Mouse (Mus musculus) hindlimb bud, embryonic 11.5 days (tissue): ENCODE measurements around the gene Zfp467.

Source experiments
- DNase-seq: peaks from one replicate; pipeline ENCODE4 v3.0.0-alpha.2; 2012; ENCODE audit warnings: low read depth, low spot score; ENCODE audit errors: extremely low spot score

The Zfp467 gene

DNA sequence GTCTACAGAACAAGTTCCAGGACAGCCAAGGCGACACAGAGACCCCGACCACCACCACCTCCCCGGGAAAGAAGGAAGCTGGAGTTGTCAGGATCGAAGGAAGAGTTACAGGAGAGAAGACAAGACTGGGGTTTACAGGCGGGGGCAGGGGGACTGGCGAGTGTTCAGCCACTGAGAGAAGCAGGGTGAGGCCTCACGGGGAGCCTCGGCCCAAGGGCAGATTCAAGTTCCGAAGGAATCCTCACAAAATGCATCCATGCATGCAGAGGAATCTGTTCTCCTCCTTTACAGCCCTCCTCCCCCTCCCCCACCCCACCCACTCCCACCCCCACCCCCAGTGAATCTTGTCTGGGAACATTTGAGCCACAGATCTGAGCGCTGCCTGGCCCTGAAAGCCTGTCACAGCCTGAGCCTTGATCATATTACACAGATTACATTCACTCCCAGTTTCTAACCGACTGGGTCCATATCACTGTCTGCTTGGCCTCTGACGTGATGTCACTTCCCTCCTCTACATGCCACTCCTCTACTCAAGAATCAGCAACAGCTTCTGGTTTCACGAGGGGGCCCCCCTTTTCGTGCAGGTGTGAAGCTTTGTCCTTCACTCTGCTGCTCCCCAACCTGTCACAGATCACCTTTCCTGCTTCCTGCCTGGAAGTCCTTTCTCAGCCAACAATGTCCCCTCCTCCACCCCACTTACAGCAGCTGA lies 5.2 kb downstream of the Zfp467 start:
- DNase-seq: no peak

DNA sequence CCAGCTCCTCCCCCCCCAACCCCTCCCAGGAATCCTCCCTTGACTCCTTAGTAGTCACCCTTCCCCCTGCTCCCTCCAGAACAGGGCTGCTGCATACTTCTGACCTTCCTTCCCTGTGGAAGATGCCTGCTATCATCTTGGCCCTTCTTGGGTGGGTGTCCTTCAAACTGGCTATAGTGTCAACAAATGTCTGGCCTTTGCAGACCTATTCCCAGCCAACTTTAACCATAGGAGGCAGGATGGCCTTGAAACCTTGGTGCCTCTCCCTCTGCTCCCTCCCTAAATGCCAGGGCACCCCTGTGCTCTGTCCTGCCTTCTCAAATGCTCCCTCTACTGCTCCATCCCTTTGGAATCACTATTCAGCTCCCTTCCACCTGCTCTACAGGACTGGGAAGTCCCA lies 6.0 kb downstream of the Zfp467 start:
- no peak for DNase-seq

DNA sequence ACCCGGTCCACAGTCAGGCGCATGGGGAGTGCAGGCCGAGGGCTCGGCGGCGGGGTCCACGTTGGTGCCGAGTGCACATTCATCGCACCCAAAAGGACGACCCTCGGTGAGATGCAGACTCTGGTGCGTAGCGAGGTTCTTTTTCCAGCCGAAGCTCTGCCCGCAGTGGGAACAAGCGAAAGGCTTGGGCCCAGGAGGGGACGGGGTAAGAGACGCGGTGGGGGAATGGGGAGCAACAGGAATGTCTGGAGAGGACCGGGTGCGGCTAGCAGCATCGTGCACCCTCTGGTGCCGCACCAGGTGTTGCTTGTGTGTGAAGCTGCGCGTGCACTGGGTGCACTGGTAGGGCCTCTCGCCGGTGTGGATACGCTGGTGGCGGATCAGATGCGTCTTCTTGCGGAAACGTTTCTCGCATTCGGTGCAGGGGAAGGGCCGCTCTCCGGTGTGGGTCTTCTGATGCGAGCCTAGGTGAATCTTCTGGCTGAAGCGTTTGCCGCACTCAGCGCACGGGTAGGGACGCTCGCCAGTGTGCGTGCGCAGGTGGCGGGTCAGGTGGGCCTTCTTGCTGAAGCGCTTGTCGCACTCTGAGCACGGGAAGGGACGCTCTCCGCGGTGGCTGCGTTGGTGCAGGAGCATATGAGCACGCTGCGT lies 7.0 kb downstream of the Zfp467 start:
- DNase-seq: no peak

DNA sequence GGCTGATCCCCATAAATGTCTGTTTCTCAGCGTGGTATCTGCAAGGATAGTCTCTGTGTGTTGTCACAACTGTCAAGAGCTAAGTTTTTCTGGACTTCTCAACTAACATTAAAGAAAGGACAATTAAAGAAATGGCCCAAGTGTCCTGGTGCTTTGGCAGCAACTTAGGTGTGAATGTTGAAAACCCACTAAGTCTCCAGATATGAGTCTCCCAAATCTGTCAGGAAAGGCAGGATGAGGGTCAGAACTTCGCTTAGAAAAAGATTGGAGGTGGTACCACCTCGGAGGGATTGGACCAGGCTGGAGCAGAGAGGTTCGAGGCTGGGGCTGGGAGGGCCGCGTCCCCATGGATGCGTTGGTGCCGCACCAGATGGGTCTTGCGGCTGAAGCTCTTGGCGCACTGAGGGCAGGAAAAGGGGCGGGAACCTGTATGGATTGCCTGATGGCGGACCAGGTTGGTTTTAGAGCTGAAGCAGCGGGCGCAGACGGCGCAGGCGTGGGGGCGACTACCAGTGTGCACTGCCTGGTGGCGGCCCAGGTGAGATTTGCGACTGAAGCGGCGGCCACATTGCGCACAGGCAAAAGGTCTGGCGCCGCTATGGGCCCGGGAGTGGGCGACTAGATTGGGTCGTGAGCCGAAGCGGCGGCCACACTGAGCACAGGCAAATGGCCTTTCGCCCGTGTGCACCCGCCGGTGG lies 7.8 kb downstream of the Zfp467 start:
- no peak for DNase-seq

DNA sequence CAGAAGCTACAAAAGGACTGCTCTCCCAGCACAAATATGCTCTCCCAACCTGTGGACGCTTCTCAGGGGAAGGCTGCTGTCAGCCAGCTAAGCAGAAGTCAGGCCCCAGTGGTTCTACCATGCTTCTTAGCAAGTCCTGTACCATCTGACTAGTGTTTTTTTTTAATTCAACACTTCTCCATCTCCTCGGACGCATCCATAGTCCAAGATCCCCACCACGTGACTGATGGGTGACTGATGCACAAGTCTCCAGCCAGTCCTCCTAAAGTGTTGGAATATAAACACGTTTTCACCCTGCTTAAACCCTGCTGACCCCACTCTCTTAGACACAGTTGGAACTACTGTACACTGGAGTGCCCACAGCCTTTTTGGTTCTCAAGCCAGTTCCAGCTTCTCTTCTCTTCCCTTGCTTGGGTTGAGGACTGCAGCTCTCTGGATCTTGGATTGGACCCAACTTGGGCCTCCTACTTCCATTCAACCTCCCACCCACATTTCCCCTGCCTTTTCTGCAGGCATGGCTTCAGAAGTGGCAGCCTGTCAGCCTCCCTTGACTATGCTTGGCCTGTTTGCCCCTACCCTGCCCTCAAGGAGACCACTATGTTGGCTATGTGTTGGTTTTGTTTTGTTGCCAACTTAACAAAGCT lies 9.8 kb downstream of the Zfp467 start:
- DNase-seq: no peak

DNA sequence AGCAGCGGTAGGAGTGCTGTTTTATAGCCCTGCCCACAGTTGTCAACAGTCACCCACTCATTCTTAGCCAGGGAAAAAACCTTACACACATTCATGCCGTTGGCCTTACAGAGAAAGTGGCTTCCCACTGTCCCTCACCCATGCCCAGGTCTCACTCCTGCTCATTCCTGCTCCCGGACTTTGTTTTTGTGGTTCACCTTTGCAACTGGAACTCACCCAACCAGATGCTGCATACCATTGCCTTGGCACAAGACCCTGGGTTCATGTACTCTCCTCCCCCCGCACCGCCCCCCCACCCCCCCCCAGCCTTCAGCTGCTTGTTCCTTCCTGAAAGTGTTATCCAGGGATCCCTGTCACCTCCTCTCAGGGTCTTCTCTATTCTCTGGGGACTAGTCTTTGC lies 10.5 kb downstream of the Zfp467 start:
- DNase-seq: no peak

DNA sequence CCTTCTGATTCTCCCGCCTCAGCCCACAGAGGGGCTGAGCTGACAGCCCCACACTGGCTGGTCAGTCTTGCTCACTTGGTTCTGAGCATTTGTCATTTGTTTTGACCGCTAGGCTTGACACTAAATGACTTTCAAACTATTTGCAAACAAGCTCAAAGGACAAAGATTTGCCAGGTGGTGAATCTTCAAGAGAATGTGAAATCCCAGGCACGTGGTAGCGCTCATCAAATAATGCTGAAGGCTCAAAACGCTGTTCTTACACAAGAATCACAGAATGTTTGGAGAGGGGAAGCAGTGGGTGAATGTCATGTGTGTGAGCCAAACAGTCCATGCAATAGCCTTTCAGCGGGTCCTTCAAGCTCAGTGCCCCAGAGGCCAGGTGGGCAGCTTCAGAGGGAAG lies 11.0 kb downstream of the Zfp467 start:
- DNase-seq: no peak

DNA sequence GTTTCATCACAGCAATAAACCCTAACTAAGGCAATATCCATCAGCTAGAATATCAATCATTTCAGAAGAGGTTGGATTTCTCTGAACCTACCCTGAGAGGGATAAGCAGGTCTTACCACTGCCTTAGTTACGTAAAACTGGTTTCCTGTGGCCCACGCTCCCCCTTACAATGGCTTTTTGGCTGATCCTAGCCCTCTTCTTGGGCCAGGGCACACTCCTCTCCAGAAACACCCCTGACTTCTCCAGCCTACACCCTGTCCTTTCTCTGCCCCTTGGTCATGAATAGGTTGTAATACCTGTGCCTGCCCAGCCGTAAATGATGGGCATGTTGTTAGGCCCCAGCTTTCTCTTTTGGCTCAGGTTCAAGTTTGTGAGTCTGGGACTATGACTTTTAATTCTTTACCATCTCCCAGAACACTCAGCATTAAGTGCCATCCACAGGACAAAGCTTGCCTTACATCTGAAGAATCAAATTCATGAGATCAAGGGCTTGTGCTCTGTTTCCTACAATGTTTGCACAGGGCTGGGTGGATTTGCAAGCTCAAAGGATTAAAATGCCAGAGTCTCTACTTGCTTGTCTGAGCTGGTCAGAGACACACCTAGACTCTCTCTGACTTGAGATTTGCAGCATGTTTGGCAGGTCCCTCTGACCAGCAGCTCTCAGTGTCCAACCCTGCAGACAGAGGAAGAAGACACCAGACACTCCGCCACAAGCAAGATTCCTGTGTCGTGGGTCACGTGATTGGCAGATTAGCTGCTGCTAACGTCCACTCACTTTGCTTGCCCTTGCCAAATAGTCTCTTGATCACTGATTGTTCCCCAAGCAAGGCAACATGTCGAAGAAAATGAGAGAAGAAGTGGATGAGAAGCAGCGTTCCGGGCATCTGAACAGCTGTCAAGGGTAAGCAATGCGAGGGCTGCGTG lies 12.5 kb downstream of the Zfp467 start:
- DNase-seq: no peak

DNA sequence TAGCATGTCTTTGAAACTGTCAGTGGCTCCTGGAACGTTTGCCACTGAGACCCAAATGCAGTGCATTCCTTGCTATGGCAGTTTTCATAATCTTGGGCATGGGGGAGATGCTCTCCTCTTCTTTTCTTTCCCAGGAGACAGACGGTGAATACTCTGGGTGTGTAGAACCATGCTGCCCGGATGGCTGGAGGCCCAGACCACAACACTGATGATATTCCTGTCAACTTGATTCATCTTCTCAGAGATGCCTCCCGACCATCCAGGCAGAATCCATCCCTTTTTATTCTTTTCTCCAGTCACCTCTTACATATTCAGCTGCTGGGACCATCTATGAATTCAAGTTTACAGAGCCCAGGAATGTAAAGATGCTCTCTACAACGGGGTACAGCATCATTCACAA lies 14.9 kb downstream of the Zfp467 start:
- DNase-seq: no peak

DNA sequence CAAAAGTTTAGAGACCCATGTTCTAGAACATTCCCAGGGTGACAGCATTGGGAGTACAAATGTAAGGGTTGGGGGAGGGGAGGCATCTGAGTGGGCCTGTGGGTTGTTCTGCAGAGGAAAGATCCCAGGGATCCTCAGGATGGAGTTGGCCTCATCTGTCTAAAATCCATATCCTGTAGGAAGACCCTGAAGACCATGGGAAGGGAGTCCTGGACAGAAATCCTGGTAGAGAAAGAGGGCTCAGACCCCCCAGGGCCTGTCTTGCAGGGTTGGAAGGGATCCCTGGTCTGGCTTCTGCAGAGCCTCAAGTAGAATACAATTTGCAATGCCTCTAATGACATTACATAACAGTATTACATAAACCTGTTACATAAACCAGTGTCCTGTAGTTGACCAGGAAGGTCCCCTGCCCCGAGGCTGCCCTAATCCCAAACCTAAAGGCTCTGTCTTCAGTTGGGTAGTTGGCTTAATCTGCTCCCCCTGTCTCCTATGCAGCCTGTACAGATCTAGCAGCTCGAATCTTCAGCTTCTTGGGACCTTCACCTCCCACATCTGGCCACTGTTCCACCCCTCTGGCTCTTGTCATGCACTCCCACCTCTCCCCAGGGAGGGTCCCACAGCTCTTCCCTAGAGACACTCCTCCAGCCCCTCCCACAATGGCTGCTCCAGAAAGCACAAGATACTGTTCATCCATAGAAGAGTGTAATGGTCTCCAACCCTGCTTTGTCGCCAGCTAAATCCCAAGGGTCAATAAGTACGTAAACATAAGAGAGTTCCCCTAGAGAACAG lies 16.7 kb downstream of the Zfp467 start:
- no peak for DNase-seq

DNA sequence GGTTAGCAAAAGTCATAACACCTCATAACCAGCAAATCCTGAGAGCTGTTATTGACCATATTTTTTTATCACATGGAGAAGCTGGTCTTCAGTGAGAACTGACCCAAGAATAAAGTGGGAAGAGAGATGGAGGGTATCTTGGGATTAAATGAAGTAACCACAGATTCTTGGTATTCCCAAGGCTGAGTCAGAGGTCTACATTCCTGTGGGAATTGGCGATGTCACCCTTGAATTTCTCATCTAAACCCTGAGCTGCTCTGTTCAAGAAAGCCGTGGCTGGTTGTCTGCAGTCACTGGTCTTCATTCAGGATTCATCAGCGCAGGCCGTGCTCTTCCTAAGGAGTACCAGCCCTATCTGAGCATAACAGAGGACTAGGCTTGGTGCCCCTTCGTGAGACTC lies 18.7 kb downstream of the Zfp467 start:
- DNase-seq: no peak

DNA sequence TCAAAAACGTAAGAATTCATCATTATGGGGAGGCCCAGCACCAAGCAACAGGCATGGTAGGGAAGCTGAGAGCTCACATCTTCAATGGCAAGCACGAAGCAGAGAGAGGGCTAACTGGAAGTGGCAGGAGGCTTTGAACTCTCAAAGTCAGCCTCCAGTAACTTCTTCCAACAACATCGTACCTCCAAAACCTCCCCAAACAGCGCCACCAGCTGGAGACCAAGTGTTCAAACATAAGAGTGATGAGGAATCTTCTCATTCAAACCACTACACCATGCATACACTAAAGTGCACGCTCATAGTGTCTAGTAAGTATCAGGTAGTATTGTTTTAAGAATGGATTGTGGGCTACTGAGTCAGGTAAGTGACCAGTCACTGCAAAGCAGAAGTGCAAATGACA lies 21.6 kb downstream of the Zfp467 start:
- no peak for DNase-seq

DNA sequence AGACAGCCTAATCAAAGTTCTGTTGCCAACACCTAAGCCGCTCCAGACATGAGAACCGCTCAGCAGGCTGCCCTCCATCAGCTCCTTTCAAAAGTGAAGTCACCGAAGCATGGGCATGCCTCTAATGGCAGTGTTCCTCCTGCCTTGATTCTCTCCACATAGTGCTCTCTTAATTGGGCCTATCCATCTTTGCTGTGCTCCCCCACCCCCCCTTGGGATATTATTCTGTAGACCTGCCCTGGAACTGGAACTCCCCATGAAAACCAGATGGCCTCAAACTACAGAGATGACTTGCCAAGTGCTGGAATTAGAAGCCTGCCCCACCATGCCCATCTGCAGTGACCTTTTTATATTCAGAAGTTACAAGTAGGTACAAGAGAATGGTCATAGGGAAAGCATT lies 22.3 kb downstream of the Zfp467 start:
- no peak for DNase-seq

DNA sequence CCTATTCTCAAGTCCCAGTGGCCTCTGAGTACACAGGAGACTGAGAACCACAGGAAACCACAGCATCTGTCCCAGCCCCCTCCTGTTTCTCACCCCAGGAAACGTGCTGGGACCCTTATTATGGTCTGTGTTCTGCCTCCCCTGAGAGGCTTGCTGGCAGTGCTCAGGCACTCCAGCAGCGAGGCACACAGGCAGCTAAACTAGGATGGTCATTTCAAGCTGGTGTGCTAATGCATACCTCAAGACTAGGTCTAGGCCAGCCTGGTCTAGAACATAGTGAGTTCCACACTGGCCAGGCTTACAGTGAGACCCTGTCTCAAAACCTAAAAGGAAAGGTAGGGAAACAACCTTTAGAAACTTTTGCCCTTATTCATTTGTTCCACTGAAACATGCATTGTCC lies 25.0 kb downstream of the Zfp467 start:
- no peak for DNase-seq

DNA sequence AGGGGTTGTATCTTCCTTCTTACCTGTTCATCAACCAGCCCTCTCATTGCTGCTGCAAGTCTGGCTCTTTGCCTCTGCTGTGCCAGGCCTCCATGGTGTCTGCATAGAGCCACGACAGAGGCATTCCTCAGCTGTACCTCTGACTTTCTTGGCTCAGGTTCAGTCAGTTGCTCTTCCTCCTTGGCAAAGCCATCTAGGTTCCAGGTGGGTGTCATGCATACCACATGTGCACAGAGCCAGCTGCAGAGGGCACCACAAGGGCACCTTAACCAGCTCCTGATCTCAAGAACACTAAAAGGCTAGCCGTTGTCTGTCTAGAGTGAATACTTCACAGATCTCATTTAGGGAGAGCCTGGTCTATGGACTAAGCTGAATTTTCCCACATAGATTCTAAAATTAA lies 29.1 kb downstream of the Zfp467 start:
- DNase-seq: no peak

DNA sequence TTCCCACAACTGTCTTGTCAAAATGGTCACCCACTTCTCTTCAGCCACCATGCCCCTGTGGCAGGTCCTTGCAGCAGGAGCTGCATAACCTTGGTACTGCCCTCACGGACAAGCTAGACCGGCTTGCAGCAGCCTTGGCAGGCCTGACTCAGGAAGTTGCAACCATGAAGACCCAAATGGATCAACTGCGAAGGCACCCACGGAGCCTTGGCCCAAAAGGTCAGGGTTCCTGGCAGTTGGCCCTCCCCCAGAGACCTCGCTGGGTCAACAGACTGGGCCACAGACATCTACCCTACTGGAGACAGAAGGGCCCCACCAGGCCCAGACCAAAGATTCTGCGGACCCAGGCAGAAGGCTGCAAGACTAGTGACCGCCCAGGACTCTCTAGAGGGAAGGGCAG lies 30.0 kb downstream of the Zfp467 start:
- no peak for DNase-seq

DNA sequence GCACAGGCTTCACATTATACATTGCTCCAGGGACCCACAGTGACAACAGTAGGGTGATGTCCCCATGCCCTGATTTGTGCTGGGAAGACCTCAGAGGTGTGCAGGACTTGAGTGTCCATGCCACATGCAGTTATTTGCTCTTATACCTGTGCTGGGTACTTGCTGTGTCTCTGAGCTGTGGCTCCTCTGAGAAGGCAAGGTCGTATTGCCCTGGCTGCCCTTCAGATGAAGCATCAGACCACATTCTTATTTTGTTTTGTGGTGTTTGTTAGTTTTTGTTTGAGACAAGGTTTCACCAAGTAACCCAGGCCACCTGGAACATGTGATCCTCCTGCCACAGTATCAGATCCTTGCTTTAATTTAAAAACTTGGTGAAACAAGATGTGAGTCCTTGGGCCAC lies 30.7 kb downstream of the Zfp467 start:
- no peak for DNase-seq

DNA sequence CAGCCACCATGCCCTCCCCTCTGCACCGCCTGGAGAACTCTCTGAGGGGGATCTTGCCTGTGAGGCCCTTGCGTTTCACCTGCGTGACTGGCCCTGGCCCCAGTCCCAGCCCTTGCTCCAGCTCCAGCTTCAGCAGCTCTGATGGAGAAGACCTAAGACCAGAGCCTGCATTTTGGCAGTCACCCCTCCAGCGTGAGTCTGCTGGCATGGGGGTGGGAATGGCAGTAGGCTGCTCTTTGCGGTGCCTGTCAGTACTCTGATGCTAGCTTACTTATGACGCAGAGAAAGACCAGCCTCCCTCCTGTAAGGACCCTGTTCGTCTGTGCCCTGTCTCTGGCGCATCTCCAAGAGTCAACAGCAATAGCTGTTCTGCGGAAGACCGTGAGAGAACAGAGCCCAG lies 32.5 kb downstream of the Zfp467 start:
- no peak for DNase-seq

DNA sequence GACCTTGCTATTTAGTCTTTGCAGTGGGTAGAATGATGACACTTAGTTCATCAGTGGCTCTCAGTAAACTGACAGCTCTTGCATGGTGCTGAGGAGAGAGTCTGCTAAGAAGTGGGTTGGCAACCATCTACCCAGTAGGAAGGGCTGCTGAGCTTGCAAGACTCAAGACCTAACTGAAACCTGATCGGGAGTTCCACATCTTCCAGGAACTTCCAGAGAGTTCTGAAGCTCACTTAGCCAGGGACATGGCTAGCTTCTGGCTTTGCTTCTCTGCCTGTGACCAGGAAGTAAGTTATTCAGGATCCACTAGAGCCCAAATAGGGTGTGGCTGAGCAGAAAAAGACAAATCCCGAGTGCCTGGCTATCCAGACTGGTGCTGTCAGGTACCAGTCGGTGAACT lies 33.0 kb downstream of the Zfp467 start:
- no peak for DNase-seq

DNA sequence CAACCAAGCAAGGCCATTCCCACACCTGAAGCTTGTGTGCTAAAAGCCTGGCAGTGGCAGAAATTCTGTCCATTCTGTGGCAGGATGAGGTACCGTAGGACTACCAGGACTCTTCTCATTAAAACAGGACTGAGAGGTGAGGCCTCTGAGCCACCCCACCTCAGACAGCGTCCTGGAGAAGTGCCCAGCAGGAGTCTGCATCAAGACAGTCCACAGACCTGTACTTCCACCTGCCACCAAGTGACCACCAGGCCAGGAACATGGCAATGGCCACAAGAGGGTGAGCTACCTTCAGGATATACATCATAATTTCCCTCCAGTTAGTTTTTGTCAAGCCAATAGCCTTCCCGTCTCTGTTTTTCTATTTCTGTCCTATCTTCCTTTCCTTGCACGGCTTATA lies 33.5 kb downstream of the Zfp467 start:
- no peak for DNase-seq
